Mouse (Mus musculus): Measurements from ENCODE around the gene Tmem266. TPM values are rescaled to one million over a fixed set of nuclear protein-coding genes. Genes with fewer than 3 reads are reported as not detected.

The Tmem266 gene
- total RNA-seq, 2 experiments from 2014 or later, result 2.2 to 10.3 TPM

DNA sequence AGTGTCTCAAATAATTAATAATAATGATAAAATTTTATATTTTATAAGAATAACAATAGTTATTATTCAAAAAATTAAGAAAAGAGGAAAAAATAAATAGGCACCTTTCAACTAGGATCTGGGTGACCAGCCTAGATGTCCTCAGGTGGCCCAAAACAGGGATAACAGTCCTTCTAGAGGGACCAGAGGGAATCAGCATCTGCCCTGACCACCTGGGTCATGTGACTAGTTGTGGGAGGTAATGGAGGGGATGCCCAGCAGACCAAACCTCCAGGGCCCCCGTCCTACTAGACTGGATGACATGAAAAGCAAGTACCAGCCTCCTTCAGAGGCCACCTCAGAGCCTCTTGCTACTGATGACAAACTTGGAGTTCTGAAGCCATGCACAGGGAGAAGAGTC is 122.4 kb downstream of the Tmem266 start:
- no peak for DNase-seq (ENCODE audit: low spot score)

DNA sequence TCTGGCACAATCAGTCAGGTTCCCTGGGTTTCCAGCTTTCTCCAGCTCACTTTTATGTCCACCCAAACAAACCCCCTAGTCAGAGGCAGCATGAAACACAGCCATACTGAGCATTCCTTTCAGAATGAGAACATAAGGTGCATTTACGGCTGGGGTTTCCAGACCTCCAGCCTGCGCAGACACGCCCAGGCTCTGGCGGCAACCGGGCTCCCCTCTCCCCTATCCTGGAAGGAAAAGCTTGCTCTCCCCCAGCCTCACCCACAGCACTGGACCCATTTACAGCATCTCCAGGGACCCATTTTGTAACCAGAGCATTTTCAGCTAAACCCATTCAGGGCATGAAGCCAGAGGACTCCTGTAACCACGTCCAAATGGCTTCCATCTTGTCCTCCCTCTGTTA is 123.3 kb downstream of the Tmem266 start:
- no peak for DNase-seq (ENCODE audit: low spot score)

DNA sequence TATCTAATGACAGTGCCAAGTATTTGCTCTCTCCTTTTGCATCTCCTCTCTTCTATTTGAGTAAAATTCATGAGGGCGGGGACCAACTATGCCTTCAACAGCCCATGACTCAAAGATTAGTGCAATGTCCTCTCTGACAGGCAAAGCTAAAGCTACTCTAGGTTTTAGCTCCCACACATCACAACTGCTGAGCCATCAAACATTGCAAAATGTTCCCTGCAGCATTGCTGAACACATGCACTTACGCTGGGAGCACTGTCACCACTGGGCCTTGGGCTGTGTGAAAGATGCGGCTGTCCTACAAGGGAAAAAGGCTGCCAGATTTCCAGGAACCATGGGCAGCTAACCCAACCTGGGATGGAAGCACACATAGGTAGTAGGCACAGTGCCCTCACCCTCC is 124.7 kb downstream of the Tmem266 start:
- no peak for DNase-seq (ENCODE audit: low spot score)

DNA sequence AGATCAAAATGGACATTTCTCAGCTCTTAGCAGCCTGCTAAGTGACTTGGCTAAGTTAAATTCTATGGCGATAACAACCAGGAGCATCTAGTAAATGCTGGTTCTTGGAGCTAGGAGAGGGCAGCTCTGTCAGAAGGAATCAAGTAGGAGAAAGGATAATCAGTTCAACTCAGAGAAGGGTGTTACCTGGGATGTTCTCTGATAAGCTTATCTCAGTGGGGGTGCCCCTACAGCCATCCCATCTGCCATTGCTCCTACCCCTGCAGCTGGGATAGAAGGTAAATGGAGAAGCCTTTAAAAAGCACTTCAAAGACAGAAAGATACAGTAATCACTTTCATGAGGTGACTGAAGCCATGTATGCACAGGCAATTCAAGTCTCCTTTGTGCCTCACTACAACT is 126.2 kb downstream of the Tmem266 start:
- no peak for DNase-seq (ENCODE audit: low spot score)

DNA sequence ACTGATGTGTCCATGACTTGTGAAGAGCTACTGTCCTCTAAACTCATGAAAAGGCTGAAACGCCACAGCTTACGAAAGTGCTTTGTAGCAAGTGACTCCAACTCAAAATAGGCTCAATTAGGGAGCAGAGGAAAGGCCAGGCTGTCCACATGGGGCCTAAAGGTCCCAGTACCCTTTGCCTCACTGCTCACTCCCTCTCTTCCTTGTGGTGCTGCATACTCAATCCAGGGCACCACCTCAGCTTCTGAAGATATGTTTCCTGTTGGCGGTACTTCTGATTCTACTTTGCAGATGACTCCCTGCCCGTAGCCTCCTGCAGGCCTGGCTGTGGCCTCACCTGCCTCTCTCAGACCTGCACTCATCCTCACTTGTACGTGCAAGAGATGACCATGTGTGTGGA is 126.7 kb downstream of the Tmem266 start:
- DNase-seq (ENCODE audit: low spot score), result no peak

DNA sequence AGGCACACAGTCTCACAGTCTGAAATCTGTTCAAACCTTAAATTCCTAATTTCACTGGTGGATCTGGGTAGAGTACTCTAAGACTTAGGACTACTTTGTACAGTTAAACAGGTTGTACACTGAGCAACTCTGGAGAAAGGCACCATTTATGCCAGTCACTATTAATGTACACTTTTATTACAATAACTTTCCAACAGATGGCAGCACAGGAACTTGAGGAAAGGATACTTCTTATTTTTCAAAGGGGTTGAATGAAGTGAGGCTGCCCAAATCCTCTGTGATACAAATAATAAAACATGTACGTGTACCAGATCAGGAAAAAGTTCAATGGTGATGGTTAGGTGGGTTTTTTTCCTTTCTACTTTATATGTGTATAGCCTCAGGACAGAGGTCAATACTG is 141.7 kb downstream of the Tmem266 start:
- DNase-seq (ENCODE audit: low spot score), result no peak

DNA sequence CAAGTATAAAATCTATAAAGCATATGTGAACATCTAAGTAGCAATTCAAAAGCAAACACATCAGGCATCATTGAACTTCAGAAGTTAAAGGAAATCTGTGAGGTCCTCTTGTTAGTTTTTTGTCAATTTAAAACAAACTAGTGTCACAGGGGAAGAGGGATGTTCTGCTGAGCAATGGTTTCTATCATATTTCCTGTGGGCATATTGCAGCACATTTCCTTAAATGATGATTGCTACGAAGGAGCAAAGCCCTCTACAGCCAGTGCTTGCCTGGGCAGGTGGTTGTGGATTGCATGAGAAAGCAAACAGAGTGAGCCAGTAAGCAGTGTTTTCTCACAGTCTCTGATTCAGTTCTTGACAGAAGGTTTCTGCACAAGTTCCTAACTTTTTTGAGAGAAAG is 149.4 kb downstream of the Tmem266 start:
- DNase-seq (ENCODE audit: low spot score), result no peak

DNA sequence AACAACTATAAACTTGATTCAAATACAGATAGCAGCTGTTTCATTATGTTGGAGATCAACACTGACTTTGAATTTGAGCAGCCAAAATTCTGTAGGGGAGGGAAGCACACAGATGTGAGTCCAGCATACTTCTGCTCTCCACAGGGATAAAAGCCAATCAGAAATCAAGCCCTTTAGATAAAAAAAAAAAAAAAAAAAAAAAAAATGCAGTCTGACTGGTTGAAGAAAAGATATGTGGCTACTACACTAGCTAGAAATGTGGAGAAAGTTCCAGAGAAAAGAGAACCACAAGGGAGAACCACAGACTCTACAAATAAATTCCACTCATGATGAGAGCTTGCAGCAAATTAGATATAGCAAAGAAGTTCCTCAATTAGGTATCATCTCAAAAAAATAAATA is 152.0 kb downstream of the Tmem266 start:
- DNase-seq (ENCODE audit: low spot score), result no peak

DNA sequence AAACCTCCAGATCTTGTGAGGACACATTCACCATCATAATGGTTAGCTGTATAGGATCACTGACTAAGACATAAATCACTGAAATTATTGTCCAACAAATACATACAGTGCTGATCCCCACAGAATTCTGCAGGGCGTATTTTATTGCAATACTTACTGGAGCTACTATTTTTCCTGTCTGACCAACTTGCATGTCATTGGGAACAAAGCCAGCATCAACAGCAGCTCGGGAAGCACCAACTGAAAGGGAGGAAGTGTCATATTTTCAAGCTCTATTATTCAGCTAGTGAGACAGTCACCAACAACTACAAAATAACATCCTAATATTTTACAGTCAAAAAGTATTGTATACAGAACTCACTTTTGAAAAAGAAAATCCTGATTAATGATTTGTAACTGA is 155.4 kb downstream of the Tmem266 start:
- DNase-seq (ENCODE audit: low spot score), result no peak

Other genes with a start within 250 kb of the Tmem266 start
- 10 to 100 TPM; 36.0 to 36.3 TPM for gene Ube2q2, start 178.1 kb upstream of the Tmem266 start, total RNA-seq (2021)
- gene Fbxo22, start 118.0 kb upstream of the Tmem266 start, total RNA-seq (2021), result 10 to 100 TPM; 19.7 to 21.1 TPM
- 1 to 10 TPM; 1.2 to 1.8 TPM for gene Nrg4, start 69 bp upstream of the Tmem266 start, total RNA-seq (2021)
- gene Etfa, start 185.3 kb downstream of the Tmem266 start, total RNA-seq (2021), result 100 to 1,000 TPM; 260 to 304 TPM
- not detected for gene Isl2, start 211.8 kb downstream of the Tmem266 start, total RNA-seq (2021)